Mouse (Mus musculus) 416B (cell line): ENCODE data around the gene Fam178b.

Source experiments
- DNase-seq: peaks from one replicate; pipeline ENCODE4 v3.0.0; 2011; ENCODE audit warnings: low read depth

The Fam178b gene

GRCm38 (mm10) chr1:36524058-36524457 lies 158.9 kb downstream of the Fam178b start:
- no peak for DNase-seq

DNA sequence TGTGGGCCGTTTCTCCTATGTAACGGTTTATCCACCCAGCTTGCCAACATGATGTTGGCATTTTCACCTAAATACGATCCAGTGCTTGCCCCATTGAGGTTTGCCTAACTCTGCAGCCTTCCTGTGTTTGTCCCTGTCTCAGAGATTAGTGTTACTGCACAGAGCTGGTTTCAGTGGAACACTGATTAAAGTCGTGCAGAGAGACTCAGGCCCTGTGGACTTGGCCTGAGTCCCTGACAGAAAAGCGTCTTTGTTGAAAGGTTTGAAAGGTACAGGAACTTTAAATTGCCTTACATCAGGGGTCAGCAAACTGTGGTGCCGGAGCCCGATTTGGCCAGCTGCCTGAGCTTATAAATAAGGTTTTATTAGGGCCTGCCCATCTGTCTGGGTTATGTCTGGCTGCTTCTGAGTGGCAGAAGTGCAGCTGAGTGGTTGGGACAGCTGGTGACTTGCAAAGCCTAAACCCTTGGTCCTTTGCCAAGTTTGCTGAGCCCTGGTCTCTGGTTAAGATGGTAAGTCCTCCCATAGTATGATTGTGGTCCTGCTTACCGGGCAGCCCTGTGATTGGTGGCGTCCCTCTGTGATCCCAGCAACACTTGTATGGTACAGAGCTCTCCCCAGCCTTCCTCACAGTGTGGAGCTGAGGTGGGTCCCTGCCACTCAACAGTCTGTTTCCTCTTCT lies 159.5 kb downstream of the Fam178b start:
- no peak for DNase-seq

DNA sequence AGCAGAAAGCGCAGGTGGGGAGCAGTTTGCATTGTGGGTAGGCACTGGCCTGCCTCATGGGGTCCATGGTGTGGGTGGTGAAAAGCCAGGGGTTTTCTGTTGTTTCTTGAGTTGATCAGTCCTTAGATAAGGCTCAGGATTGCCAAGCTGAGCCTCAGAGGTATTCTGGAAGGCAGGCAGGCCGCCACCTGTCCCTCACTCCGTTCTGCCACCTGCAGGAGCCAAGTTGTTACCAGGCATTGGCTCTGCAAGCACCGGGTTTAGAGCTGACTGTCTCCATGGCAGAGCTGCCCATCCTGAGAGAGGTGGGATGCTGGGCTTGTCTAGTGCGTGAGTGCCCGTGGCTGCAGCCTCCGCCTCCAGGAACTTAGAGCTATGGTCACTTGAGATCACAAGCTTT lies 160.8 kb downstream of the Fam178b start:
- no peak for DNase-seq

DNA sequence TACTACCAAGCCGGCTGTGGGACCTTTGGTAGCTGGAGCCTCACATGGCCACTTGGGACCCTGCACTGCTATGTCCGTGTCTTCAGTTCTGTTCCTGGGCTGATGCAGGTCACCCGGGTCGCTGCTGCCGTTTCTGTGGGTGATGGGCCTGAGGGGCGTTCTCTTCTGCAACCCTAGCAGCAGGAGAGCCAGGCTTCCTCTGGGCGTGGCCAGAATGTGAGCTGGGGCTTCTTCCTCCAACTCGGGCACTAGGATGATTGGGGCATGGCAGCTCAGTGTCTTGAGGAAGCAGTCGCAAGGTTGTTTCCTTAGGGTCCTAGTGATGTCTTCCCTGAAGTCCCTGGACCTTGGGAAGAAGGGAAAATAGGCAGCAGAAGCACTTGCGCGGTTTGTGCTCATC lies 163.4 kb downstream of the Fam178b start:
- no peak for DNase-seq

DNA sequence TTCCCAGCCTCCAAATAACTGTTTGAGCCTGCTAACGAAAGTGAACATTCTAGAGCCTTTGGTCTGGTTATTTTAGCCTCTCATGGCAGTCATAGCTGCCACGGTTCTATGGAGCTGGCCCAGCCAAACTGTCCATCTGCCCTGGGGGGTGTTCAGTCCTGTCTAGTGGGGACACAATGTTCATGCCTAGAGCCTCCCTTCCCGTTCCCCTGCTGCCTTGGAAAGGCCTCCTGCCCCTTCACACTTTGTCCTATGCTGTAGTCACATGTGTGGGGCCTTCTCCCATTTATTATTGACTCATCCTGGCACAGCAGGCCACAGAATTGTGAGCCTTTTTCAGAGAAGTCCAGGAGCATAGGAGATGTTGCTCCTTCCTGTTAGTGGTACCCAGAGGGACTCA lies 164.7 kb downstream of the Fam178b start:
- no peak for DNase-seq

GRCm38 (mm10) chr1:36513718-36514117 lies 169.3 kb downstream of the Fam178b start:
- peak; percentile 70 for DNase-seq

GRCm38 (mm10) chr1:36513310-36513709 lies 169.7 kb downstream of the Fam178b start:
- DNase-seq = peak; percentile 24

DNA sequence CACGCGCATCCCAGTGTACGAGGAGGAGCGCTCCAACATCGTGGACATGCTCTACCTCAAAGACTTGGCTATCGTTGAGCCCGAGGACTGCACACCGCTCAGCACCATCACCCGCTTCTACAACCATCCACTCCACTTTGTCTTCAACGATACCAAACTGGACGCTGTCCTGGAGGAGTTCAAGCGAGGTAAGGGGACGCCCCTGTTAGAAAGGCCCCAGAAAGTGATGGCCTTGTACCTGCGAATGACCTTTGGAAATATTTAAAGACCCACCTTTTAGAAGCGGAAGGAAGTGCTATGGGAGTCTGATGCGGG lies 170.1 kb downstream of the Fam178b start:
- no peak for DNase-seq
